Mouse (Mus musculus): ENCODE measurements around the gene A030003K21Rik.

DNA sequence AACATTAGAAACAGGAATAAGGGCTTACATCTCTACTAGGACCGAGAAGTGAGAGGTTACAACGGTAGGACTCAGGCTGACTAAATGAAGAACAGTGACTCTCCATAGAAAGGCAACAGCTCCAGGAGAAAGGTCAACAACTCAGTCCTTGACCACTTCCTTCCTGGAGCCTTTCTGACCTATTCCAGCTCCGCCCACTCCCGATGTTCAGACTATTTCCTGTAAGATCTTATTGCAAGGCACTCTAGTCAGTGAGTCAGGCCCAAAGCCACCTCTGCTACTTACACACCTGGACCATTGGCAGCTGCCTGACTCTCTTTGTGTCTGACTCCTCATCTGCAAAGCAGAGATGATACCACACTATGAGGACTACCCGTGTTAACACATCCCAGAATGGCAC lies 32.6 kb upstream of the A030003K21Rik start:
- TF ChIP-seq CTCF (IDR thresholded peaks at IDR 0.05; ENCODE audit: insufficient read depth, low read depth, low read length) (no peak), POLR2A (IDR thresholded peaks at IDR 0.05; ENCODE audit: insufficient read depth, low read depth, low read length) (no peak)
